Mouse (Mus musculus): ENCODE results near the gene Gm21992. TPM values are rescaled to one million over a fixed set of nuclear protein-coding genes. Genes with fewer than 3 reads are reported as not detected.

Gene Gm21992
- polyA plus RNA-seq, 1 experiment from 2014 or later: 29.4 TPM

GRCm38 (mm10) chr19:4802691-4803091 lies 8.7 kb downstream of the Gm21992 start:
- 95% methylated on average over 7 of the region's 7 CpGs for WGBS
- Histone ChIP-seq H3K27me3 (replicated peaks; ENCODE audit: control insufficient read depth, insufficient read depth, low read length) (no peaks in the 10 kb centered on the region), H3K9ac (ENCODE audit: low read depth, low read length) (no peak overlapping the region), H3K36me3 (ENCODE audit: control insufficient read depth, insufficient read depth, low read length) (peaks cover 32% of the 10 kb centered on the region), H3K4me2 (ENCODE audit: low read depth, low read length) (no peak overlapping the region), H3K27ac (ENCODE audit: low read length) (no peak overlapping the region), H3K4me1 (ENCODE audit: control insufficient read depth, insufficient read depth, low read length) (peaks cover 11% of the 10 kb centered on the region; the same call in 1 of the 2 replicates), H3K9me3 (ENCODE audit: control insufficient read depth, low read length) (no peaks in the 10 kb centered on the region), H3K4me3 (ENCODE audit: low read length) (no peak overlapping the region)
- no peak for ATAC-seq

- Histone ChIP-seq H3K4me2 (ENCODE audit: low read depth, low read length) (no peak overlapping the region), H3K27me3 (replicated peaks; ENCODE audit: control insufficient read depth, insufficient read depth, low read length) (no peaks in the 10 kb centered on the region), H3K27ac (ENCODE audit: low read length) (no peak overlapping the region), H3K4me3 (ENCODE audit: low read length) (no peak overlapping the region), H3K4me1 (ENCODE audit: control insufficient read depth, insufficient read depth, low read length) (peaks cover 16% of the 10 kb centered on the region), H3K9ac (ENCODE audit: low read depth, low read length) (no peak overlapping the region), H3K9me3 (ENCODE audit: control insufficient read depth, low read length) (no peaks in the 10 kb centered on the region), H3K36me3 (ENCODE audit: control insufficient read depth, insufficient read depth, low read length) (peaks cover 36% of the 10 kb centered on the region)
- ATAC-seq: no peak
- 93% methylated on average over 5 of the region's 5 CpGs for whole genome bisulfite sequencing
Measured at GRCm38 (mm10) chr19:4799083-4799482, 12.3 kb downstream of the Gm21992 start.

- WGBS: 95% methylated on average over 2 of the region's 2 CpGs
- H3K4me1 ChIP-seq (ENCODE audit: control insufficient read depth, insufficient read depth, low read length): peaks cover 11% of the 10 kb centered on the region
- H3K27me3 ChIP-seq (replicated peaks; ENCODE audit: control insufficient read depth, insufficient read depth, low read length): no peaks in the 10 kb centered on the region
- no peak for ATAC-seq
- H3K4me3 ChIP-seq (ENCODE audit: low read length): no peak overlapping the region
- no peak overlapping the region for H3K27ac ChIP-seq (ENCODE audit: low read length)
- H3K9me3 ChIP-seq (ENCODE audit: control insufficient read depth, low read length): no peaks in the 10 kb centered on the region
- peaks cover 29% of the 10 kb centered on the region for H3K36me3 ChIP-seq (ENCODE audit: control insufficient read depth, insufficient read depth, low read length)
- no peak overlapping the region for H3K4me2 ChIP-seq (ENCODE audit: low read depth, low read length)
- H3K9ac ChIP-seq (ENCODE audit: low read depth, low read length): no peak overlapping the region
Measured at GRCm38 (mm10) chr19:4797846-4798245, 13.6 kb downstream of the Gm21992 start.

- peaks cover 17% of the 10 kb centered on the region for H3K4me1 ChIP-seq (ENCODE audit: control insufficient read depth, insufficient read depth, low read length)
- WGBS: 53% methylated on average over 1 of the region's 1 CpGs
- peaks cover 14% of the 10 kb centered on the region for H3K36me3 ChIP-seq (ENCODE audit: control insufficient read depth, insufficient read depth, low read length)
- no peak overlapping the region for H3K27ac ChIP-seq (ENCODE audit: low read length)
- H3K27me3 ChIP-seq (replicated peaks; ENCODE audit: control insufficient read depth, insufficient read depth, low read length): no peaks in the 10 kb centered on the region
- H3K9ac ChIP-seq (ENCODE audit: low read depth, low read length): no peak overlapping the region
- no peaks in the 10 kb centered on the region for H3K9me3 ChIP-seq (ENCODE audit: control insufficient read depth, low read length)
- H3K4me3 ChIP-seq (ENCODE audit: low read length): no peak overlapping the region
- no peak overlapping the region for H3K4me2 ChIP-seq (ENCODE audit: low read depth, low read length)
- no peak for ATAC-seq
Measured at GRCm38 (mm10) chr19:4795929-4796328, 15.5 kb downstream of the Gm21992 start.

- Histone ChIP-seq H3K9ac (ENCODE audit: low read depth, low read length) (peak within 1 kb of the TSS; percentile 83), H3K27me3 (replicated peaks; ENCODE audit: control insufficient read depth, insufficient read depth, low read length) (no peaks in the 10 kb centered on the region), H3K4me1 (ENCODE audit: control insufficient read depth, insufficient read depth, low read length) (peaks cover 21% of the 10 kb centered on the region), H3K4me3 (ENCODE audit: low read length) (peak within 1 kb of the TSS; percentile 77), H3K27ac (ENCODE audit: low read length) (peak within 1 kb of the TSS; percentile 85), H3K4me2 (ENCODE audit: low read depth, low read length) (peak within 1 kb of the TSS; percentile 76), H3K36me3 (ENCODE audit: control insufficient read depth, insufficient read depth, low read length) (peaks cover 11% of the 10 kb centered on the region), H3K9me3 (ENCODE audit: control insufficient read depth, low read length) (no peaks in the 10 kb centered on the region)
- peak; percentile 99 for ATAC-seq
- WGBS: 0% methylated on average over 31 of the region's 31 CpGs
Measured at GRCm38 (mm10) chr19:4793831-4794422, 17.5 kb downstream of the Gm21992 start, which contains the start of gene Rbm4. Gene Rbm4 (minus strand): TSS chr19:4793901.

- WGBS: under 1% methylated on average over 16 of the region's 16 CpGs
- ATAC-seq: peak; percentile 72
- Histone ChIP-seq H3K4me2 (ENCODE audit: low read depth, low read length) (peak overlapping the region; percentile 76), H3K36me3 (ENCODE audit: control insufficient read depth, insufficient read depth, low read length) (peaks cover 11% of the 10 kb centered on the region), H3K4me1 (ENCODE audit: control insufficient read depth, insufficient read depth, low read length) (peaks cover 21% of the 10 kb centered on the region), H3K27me3 (replicated peaks; ENCODE audit: control insufficient read depth, insufficient read depth, low read length) (no peaks in the 10 kb centered on the region), H3K27ac (ENCODE audit: low read length) (peak overlapping the region; percentile 85), H3K9ac (ENCODE audit: low read depth, low read length) (peak overlapping the region; percentile 83), H3K4me3 (ENCODE audit: low read length) (peak overlapping the region; percentile 77), H3K9me3 (ENCODE audit: control insufficient read depth, low read length) (no peaks in the 10 kb centered on the region)
Measured at GRCm38 (mm10) chr19:4793281-4793830, 18.1 kb downstream of the Gm21992 start.

GRCm38 (mm10) chr19:4786313-4786712 lies 25.1 kb downstream of the Gm21992 start:
- H3K4me3 ChIP-seq (ENCODE audit: low read length): no peak overlapping the region
- no peaks in the 10 kb centered on the region for H3K27me3 ChIP-seq (replicated peaks; ENCODE audit: control insufficient read depth, insufficient read depth, low read length)
- H3K9ac ChIP-seq (ENCODE audit: low read depth, low read length): no peak overlapping the region
- 0 out of 2 replicates have a peak, but pooled peaks cover 11% of the 10 kb centered on the region for H3K4me1 ChIP-seq (ENCODE audit: control insufficient read depth, insufficient read depth, low read length)
- no peaks in the 10 kb centered on the region for H3K9me3 ChIP-seq (ENCODE audit: control insufficient read depth, low read length)
- ATAC-seq: no peak
- H3K4me2 ChIP-seq (ENCODE audit: low read depth, low read length): no peak overlapping the region
- H3K36me3 ChIP-seq (ENCODE audit: control insufficient read depth, insufficient read depth, low read length): peaks cover 22% of the 10 kb centered on the region
- no peak overlapping the region for H3K27ac ChIP-seq (ENCODE audit: low read length)
- 92% methylated on average over 2 of the region's 2 CpGs for WGBS

- no peak overlapping the region for H3K4me2 ChIP-seq (ENCODE audit: low read depth, low read length)
- peaks cover 18% of the 10 kb centered on the region for H3K36me3 ChIP-seq (ENCODE audit: control insufficient read depth, insufficient read depth, low read length)
- 86% methylated on average over 7 of the region's 7 CpGs for WGBS
- H3K9me3 ChIP-seq (ENCODE audit: control insufficient read depth, low read length): no peaks in the 10 kb centered on the region
- H3K4me1 ChIP-seq (ENCODE audit: control insufficient read depth, insufficient read depth, low read length): 0 out of 2 replicates have a peak, but pooled peaks cover 8% of the 10 kb centered on the region
- H3K9ac ChIP-seq (ENCODE audit: low read depth, low read length): no peak overlapping the region
- H3K27me3 ChIP-seq (replicated peaks; ENCODE audit: control insufficient read depth, insufficient read depth, low read length): no peaks in the 10 kb centered on the region
- no peak overlapping the region for H3K27ac ChIP-seq (ENCODE audit: low read length)
- no peak overlapping the region for H3K4me3 ChIP-seq (ENCODE audit: low read length)
- no peak for ATAC-seq
Measured at GRCm38 (mm10) chr19:4785206-4785605, 26.2 kb downstream of the Gm21992 start.

GRCm38 (mm10) chr19:4782891-4783290 lies 28.5 kb downstream of the Gm21992 start:
- peaks cover 19% of the 10 kb centered on the region for H3K36me3 ChIP-seq (ENCODE audit: control insufficient read depth, insufficient read depth, low read length)
- no peak for ATAC-seq

More at GRCm38 (mm10) chr19:4782891-4783290, 28.5 kb downstream of the Gm21992 start:
- 0 out of 2 replicates have a peak, but pooled peaks cover 5% of the 10 kb centered on the region for H3K4me1 ChIP-seq (ENCODE audit: control insufficient read depth, insufficient read depth, low read length)
- no peak overlapping the region for H3K4me3 ChIP-seq (ENCODE audit: low read length)
- H3K9me3 ChIP-seq (ENCODE audit: control insufficient read depth, low read length): no peaks in the 10 kb centered on the region
- no peaks in the 10 kb centered on the region for H3K27me3 ChIP-seq (replicated peaks; ENCODE audit: control insufficient read depth, insufficient read depth, low read length)
- no peak overlapping the region for H3K4me2 ChIP-seq (ENCODE audit: low read depth, low read length)
- H3K27ac ChIP-seq (ENCODE audit: low read length): no peak overlapping the region
- H3K9ac ChIP-seq (ENCODE audit: low read depth, low read length): no peak overlapping the region
- 89% methylated on average over 2 of the region's 2 CpGs for WGBS
